Mouse (Mus musculus) hindlimb bud, embryonic 11.5 days (tissue): Measurements from ENCODE around the gene Ffar4.

ENCODE experiments used
- DNase-seq: peaks from one replicate; pipeline ENCODE4 v3.0.0-alpha.2; 2012; ENCODE audit warnings: low read depth, low spot score; ENCODE audit errors: extremely low spot score

Ffar4 gene

DNA sequence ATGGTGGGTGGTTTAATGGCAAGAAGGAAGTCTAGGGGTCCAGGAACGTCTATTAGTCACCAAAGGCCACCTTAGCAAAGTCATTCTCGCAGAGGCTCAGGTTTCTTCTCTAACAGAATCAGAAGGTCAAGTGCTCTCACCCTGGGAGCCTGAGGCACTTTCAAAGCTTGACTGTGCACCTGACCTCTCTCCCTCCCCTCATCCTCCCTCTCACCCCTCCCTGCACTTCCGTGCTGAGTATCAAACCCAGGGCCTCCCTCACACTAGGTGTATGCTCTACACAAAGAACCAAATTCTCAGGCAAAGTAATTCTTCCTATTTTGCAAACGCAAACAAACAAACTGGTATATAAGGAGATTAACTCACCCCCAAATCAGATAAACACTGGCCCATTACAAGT is 640 bp upstream of the Ffar4 start:
- DNase-seq: no peak

DNA sequence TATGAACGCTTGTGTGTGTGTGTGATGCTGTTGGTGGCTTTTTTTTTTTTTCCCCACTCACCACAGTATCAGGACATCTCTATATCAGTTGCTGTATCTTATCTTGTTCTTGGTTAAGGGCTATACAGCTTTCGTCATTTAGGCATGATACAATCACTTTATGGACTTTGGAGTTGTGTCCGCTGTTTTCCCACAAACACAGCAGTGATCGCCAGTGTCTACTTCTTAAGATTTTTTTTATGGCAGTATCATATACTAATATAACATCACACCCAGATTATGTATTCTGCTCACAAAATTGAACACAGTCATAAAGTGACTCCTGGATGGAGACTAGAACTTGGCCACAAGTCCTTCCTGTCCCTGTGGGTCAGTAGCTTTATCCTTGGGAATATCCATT is 11.0 kb downstream of the Ffar4 start:
- DNase-seq: no peak

DNA sequence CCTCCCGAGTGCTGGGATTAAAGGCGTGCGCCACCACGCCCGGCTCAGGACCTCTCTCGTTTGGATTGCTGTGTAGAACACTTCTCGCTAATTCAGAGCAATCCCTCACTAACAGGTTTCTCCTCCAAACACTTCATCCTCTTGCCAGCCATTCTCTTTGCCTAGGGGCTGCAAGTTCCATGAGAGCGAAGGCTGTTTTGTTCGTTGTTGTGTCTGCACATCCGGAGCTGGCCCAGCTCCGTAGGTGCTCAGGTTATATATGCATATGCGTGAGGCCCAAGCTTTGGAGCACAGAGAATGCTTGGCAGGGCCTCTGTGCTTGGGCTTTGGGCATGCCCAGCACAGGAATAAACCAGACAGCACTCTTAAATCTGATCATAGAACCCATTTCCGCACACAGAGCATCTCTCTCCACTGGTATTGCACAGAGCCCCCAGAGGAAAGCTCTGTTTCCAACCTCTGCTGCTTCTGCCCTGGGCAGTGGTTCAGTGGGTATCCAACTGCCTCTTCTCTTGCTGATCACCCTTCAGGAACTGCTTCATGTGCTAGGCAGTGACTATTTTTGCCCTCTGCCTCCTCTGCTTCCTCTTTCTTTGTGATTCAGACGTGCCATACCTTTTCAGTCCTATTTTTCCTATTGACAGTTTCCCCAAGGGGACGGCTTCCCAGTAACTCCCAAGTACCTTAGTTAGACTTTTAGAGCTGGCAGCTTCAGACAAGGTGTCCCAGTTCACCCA is 12.8 kb downstream of the Ffar4 start:
- DNase-seq: no peak

DNA sequence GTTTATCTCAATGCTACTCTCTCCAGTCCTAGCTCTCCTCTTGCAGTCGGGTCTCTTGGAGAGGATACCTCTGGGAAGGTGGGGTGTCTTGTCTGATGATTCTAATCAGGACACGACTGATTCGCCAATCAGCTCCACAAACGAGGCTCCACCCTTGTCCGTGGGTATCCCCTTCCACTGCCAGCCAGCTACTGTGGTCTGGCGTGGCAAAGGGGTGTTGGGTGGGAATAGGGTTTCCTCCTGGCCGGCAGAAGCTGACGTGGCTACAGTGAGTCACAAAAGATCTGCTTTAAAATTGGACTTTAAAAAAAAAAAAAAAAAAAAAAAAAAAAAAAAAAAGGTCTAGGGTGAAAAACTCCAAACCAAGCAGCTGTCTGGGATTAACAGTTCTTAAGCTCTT is 14.2 kb downstream of the Ffar4 start:
- DNase-seq: no peak

DNA sequence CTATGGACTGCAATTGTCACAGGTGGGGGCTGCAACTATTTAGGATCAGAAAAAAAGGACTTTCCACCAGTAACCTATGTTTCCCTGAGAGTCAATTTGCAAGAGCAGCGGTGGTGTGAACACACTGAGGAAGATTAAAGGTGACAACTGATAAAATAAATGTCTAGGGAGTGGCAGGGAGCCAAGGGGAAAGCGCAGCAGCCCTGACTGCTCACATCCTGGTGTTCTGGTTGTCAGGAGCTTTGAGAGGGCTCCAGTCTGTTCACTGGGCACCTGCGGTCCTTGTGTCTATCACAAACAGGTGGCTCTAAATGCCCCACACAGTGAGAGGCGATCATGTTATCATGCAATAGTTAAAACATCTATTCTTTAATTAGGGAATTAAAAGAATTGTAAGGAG is 15.7 kb downstream of the Ffar4 start:
- DNase-seq: no peak

DNA sequence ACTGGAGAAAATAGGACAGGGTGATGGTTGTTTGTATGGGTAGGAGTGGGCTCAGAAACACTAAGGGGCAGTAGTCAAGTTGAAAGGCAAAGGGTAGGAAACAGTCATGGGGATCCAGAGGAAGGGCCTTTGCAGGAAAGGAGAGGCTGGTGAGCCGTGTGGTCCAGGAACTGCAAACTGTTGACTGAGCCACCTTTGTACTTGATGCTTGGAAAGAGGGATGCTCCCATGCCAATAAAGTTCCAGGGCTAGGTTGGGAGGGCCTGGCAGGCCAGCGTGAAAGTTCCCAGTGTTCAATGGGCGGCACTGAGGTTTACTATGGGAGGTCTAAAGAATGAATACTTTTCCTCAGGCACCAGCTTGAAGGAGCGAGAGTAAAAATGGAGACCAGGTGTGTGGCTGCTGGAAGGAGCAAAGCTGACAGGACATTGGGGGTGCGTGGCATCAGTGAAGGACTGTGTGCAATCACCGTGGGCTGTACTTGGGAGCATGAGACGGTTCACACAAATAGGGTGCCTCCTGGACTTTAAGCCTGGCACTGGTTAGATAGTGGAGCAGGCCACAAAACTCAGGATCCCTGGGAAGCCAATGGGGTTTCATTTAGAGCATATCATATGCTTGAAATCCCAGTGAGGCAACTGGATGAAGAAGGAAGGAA is 18.1 kb downstream of the Ffar4 start:
- no peak for DNase-seq

DNA sequence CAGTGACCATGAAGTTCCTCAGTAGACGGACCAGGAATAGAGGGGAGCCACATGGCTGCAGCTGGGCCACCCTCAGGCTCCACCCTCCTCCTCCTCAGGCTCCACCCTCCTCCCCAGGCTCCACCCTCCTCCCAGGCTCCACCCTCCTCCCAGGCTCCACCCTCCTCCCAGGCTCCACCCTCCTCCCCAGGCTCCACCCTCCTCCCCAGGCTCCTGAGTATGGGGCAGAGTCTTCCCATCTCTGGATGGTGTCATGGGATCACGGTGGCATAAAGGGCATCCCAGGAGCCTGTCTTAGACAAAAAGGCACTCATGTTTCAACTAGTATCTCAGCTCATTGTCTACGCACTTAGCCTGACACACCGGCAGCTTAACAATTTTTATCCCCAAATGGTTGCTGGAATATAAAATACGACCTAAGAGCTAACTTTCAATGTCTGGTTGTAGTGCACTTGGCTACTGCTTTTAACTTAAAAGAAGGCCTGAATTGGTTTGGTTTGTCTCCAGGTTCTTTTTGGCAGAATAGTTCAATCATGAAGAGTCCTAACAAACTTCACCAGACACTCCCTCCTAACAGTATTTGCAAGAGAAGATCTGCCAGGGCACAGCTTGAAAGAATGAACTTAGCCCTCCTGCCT is 23.4 kb downstream of the Ffar4 start:
- DNase-seq: no peak

DNA sequence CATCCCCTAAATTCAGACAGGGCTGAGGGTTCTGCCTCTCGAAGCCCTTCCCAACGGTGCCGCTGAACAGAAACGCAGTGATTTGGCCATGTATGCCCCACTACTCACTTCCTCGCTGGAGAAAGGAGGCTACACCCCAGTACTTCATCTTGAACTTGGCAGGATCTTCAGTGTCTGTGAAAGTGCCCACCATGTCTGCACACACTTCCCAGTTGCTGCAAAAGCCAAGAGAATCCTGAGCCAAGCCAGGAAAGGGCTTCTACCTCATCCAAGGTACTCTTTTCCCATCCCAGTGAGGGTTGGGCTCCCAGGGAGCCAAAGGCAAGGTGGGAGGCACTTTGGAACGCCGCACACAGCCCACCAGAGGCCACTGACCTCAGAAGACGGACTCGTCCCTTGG is 27.1 kb downstream of the Ffar4 start:
- DNase-seq: no peak

DNA sequence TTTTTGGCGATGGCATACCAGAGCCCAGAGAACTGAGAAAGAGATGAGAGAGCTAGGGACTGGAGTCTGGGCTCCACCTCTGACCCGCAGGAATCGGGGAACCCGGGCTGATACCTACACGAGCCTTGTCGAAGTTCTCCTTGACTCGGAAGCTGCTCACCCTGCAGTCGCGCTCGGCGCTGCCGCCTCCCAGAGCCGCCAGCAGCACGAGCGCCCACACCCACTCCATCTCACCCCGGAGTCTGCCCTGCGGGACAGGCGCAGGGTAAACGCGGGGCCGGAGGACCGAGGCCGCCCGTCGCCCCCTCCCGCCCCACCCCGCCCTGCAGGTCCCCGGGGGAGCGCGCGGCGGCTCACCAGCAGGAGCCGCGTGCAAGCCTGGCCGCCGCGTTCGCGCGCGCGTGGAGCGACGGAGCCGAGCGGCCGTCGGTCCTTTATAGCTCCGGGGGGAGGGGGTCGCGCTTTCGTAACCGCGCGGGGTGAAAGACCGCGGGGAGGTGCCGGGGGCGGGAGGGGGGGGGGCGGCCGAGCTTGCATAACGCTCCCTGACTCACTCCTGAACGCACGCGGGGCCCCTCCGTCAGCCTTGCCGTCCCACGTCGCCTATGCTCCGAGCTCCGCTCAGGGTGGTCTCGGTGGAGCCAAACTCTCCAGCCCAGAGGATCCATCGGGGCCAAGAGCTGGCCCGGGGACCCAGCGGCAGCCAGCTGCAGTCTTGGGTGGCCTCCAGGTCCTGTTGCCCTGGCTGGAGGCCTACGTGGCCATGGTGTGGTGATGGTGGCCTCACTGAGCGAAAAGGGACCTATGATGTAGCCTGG is 27.7 kb downstream of the Ffar4 start:
- no peak for DNase-seq

DNA sequence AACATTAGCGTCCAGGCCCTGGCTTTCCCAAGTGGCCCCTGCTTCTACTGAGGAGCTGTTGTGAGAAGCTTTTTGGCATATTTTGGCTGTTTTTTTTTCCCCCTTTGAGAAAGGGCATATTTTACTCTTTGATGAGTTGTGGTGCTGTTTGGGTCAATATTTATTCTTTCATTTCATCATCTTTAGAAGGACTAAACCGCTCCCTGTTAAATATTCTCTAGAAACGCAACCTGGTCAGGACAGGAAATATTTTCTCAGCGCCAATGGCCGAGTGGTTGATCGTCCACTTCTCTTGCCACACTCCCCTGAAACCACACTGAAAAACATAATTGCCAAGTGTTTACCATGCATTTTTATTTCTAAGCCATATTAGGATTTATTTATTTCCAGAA is 28.3 kb downstream of the Ffar4 start, which contains the start of gene Rbp4:
Gene Rbp4, minus strand, starts transcription at position 63 of the 392 bp plus-strand sequence.
- DNase-seq: no peak

DNA sequence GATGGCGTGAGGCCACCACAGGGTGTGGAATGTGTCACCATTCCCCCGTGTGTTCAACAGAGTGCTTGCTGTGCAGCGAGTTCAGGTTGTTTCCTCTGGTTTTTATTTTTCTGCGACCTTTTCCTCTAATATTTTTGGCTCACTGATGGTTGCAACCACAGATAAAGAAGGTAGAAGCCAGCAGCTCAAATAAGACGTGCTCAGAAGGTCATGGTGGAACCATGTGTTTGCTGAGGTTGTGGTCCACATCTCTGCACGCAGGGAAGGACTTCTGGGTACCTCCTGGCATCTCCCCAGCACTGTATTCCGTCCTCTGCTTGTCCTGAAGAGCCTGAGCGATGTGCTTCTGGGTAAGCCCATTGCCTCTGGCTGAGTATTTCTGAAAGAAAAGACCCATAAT is 29.8 kb downstream of the Ffar4 start:
- no peak for DNase-seq

DNA sequence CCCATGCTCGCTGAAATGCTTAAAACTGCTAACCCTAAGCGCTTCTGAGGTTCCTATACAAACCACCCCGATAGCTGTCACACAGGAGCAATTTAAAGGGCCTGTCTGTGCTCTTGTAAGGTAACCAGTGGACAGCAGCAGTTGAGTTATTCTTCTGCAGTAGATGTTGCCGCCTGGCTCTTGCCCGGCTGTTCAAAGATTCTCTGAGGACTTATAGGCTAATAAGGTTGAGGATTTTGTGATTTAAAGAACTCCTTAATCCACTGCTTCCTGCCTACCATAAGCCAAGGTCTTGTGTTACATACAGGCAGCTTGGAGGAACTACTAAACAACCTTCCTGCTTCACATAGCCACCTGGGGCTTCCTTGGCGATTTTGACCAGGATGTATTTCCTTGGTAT is 35.6 kb downstream of the Ffar4 start, which contains the start of gene Pde6c:
Gene Pde6c, plus strand, starts transcription at position 301 of the 400 bp plus-strand sequence.
- no peak for DNase-seq

DNA sequence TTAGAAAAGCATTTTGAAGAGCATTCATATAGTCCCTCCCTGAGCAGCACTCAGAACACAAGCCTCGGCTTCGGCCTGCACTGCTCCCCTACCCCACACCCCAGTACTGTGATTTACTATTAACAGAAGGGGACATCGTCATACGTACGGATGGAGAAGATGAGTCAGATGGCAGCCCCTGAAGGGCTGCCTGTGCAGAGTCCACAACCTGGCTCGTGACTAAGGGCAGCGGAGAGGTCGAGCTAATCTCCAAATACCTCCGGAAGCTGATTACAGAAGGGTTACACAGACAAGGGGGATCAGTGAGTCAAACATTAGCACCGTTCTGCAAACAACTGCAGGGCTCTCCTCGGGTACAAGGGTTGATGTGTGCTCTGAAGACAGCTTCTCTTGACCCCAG is 37.1 kb downstream of the Ffar4 start:
- no peak for DNase-seq

DNA sequence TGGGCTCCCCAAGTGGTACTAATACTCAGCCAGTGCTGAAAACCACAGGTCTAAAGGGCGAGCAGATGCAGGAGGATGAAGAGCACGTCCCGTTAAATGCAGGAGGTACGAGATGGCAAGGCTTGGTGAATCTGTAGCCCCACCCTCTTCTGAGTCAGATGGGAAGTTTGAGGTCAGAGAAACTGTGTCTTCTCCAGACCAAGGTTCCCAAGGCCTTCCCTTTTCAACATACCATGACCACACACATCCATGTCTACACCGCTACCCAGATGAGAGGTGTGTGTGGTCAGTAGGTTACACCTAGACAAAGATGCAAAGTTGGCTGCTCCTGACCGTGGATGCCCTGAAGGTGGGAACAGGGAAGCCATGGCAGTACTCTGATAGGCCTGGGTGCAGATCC is 37.9 kb downstream of the Ffar4 start:
- no peak for DNase-seq

DNA sequence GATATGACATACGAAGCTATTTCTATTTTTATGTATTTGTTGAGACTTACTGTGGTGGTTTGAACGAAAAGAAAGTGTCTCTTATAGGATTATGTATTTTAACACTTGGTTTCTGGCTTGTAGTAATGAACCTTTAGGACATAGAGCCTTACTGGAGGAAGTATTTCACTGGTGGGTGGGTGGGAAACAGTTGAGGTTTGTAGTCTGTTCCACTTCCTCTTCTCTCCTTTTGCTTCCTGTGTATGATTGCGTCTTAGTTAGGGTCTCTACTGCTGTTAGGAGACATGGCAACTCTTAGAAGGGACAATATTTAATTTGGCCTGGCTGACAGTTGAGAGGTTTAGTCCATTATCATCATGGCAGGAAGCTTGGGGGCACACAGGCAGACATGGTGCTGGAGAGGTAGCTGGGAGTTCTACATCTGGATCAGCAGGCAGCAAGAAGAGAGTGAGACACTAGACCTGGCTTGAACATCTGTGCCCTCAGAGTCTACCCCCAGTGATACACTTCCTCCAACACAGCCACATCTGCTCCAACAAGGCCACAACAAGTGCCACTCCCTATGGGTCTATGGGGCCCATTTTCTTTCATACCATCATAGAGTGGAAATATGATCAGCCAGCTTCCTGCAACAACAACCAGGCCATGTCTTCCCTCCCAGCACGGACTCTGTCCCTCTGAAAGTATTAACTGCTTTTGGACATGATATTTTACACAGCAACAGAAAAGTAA is 46.8 kb downstream of the Ffar4 start:
- no peak for DNase-seq

DNA sequence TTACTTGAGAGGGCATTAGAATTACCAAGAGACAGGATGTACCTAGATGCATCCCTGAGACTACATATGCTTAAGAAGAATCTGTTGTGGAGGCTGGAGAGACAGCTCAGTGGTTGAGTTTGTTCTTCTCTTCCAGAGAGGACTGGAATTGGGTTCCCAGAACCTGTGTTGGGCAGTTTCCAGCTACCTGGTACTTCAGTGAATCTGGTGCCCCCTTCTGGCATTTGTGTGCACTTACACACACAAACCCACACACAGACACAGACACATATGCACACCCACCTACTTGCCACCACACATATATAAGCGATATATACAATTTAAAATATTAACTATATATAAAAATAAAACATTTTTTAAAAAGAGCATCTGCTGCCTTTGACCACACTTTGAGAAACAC is 59.4 kb downstream of the Ffar4 start:
- DNase-seq: no peak

DNA sequence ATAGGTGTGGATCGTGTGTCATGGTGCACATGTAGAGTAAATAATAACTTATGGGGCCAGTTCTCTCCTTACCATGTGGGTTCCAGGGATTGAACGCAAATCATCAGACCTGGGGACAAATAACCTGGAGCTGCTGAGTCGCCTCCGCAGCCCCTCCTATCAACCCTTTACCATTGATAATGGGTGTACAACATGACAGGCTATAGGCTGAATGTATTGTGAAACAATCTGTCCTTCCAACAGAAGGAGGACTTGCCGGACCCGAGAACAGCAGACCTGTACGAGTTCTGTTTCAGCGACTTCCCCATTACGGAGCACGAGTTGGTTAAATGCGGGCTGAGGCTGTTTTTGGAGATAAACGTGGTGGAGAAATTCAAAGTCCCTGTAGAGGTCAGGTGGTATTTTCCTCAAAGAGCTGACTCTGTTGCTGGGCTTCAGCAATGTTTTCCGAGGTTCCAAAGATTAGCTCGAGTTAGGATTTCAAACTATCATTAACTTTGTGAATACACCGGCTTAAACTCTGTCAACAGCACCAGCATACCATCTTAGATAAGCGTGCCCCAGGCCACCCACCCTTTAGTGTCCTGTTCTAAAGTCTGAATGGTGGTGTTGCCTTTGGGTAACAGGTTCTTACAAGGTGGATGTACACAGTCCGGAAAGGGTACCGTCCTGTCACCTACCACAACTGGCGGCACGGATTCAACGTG is 64.9 kb downstream of the Ffar4 start:
- no peak for DNase-seq
